Mouse (Mus musculus): ENCODE data around the gene Ssna1.

Gene Ssna1

GRCm38 (mm10) chr2:25271827-25272511, at the start of gene Ssna1, which contains the start of gene Anapc2:
Ssna1 (minus strand) TSS chr2:25272438.
Anapc2 (plus strand) TSS chr2:25272478.
- DNase-seq: peak; percentile 99

- no peak for DNase-seq
These were observed 47.8 kb upstream of the Ssna1 start for GRCm38 (mm10) chr2:25320084-25320483.

- DNase-seq: peak; percentile 64
These were observed 46.9 kb upstream of the Ssna1 start, which contains the start of gene Grin1 for GRCm38 (mm10) chr2:25318971-25319773. Grin1 (minus strand) TSS chr2:25319187.

- DNase-seq: no peak
These were observed 46.1 kb upstream of the Ssna1 start for GRCm38 (mm10) chr2:25318119-25318966.

- DNase-seq: no peak
These were observed 39.3 kb upstream of the Ssna1 start for GRCm38 (mm10) chr2:25311491-25311891.

- no peak for DNase-seq
These were observed 38.7 kb upstream of the Ssna1 start for GRCm38 (mm10) chr2:25310969-25311368.

- no peak for DNase-seq
These were observed 37.9 kb upstream of the Ssna1 start for GRCm38 (mm10) chr2:25310180-25310579.

GRCm38 (mm10) chr2:25305587-25306359, 33.5 kb upstream of the Ssna1 start:
- DNase-seq: no peak

GRCm38 (mm10) chr2:25304657-25305541, 32.7 kb upstream of the Ssna1 start:
- DNase-seq: peak; percentile 50

- DNase-seq: no peak
These were observed 31.9 kb upstream of the Ssna1 start for GRCm38 (mm10) chr2:25303931-25304656.

- no peak for DNase-seq
These were observed 31.2 kb upstream of the Ssna1 start for GRCm38 (mm10) chr2:25303452-25303851.

- no peak for DNase-seq
These were observed 25.8 kb upstream of the Ssna1 start for GRCm38 (mm10) chr2:25298046-25298445.

- no peak for DNase-seq
These were observed 24.9 kb upstream of the Ssna1 start for GRCm38 (mm10) chr2:25297093-25297492.

- DNase-seq: no peak
These were observed 21.5 kb upstream of the Ssna1 start for GRCm38 (mm10) chr2:25293706-25294105.

GRCm38 (mm10) chr2:25292856-25293255, 20.6 kb upstream of the Ssna1 start:
- peak; percentile 88 for DNase-seq

- no peak for DNase-seq
These were observed 19.9 kb upstream of the Ssna1 start for GRCm38 (mm10) chr2:25292054-25292544.

- DNase-seq: no peak
These were observed 19.2 kb upstream of the Ssna1 start for GRCm38 (mm10) chr2:25291184-25292053.

GRCm38 (mm10) chr2:25290816-25291130, 18.5 kb upstream of the Ssna1 start:
- DNase-seq: no peak

GRCm38 (mm10) chr2:25290101-25290815, 18.0 kb upstream of the Ssna1 start:
- DNase-seq: no peak

Data from lung, postnatal 10 days (tissue).